Mouse (Mus musculus) liver, postnatal 0 days (tissue): Measurements from ENCODE around the gene Adgrf5.

Source experiments
- CTCF ChIP-seq: sonication (generic); IDR thresholded peaks from 2 replicates; pipeline ENCODE4 v1.5.1; 2016; ENCODE audit warnings: antibody characterized with exemption, low read depth
- EP300 ChIP-seq: IDR thresholded peaks from 2 replicates; pipeline ENCODE4 v1.6.1; 2016; ENCODE audit warnings: antibody characterized with exemption, low read depth, mild to moderate bottlenecking

DNA sequence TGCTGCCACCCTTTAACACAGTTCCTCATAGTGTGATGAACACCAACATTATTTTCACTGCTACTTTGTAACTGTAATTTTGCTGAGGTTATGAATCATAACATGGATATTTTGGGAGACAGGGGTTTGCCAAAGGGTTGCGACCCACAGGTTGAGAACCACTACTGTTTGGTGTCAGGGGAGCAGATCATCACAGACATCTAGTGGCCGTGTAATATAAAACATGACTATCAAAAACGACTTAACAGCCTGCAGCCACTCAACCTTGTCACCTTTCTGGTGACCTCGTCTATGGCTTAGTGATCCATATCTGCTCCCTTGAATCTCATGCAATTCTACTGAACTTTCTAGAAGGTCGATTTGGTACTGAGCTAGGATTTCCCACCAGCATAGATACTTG, 63.7 kb downstream of the Adgrf5 start:
- no peak; the same call in 1 of the 2 replicates for TF ChIP-seq CTCF
- no peak for TF ChIP-seq EP300
